Mouse (Mus musculus) left cerebral cortex, postnatal 14 days (tissue): Measurements from ENCODE around the gene Tor3a. TPM values are rescaled to one million over a fixed set of nuclear protein-coding genes. Genes with fewer than 3 reads are reported as not detected.
"Not testable (repeated sequence)": the region's sequence is repeated elsewhere in the genome, so short reads cannot be mapped to it uniquely, and the experiment has no call there.

ENCODE experiments used
- DNase-seq, 2 experiments: peaks; one replicate each; pipeline ENCODE4 v3.0.0; 2021 to 2022; ENCODE audit warnings: low spot score in 2 of 2, mixed read lengths in 1 of 2
- intact Hi-C: fragments of 180-260 bp; cut with DNase I; formaldehyde crosslinking; loops from one replicate; pipeline ENCODE4 v1.15.1; 2025
- total RNA-seq, 2 experiments: library from RNA; stranded (reverse); gene quantifications; 2 replicates each; pipeline ENCODE4 v1.2.3; 2021

Tor3a gene
- total RNA-seq, 2 experiments from 2014 or later, result 4.2 to 6.8 TPM

DNA sequence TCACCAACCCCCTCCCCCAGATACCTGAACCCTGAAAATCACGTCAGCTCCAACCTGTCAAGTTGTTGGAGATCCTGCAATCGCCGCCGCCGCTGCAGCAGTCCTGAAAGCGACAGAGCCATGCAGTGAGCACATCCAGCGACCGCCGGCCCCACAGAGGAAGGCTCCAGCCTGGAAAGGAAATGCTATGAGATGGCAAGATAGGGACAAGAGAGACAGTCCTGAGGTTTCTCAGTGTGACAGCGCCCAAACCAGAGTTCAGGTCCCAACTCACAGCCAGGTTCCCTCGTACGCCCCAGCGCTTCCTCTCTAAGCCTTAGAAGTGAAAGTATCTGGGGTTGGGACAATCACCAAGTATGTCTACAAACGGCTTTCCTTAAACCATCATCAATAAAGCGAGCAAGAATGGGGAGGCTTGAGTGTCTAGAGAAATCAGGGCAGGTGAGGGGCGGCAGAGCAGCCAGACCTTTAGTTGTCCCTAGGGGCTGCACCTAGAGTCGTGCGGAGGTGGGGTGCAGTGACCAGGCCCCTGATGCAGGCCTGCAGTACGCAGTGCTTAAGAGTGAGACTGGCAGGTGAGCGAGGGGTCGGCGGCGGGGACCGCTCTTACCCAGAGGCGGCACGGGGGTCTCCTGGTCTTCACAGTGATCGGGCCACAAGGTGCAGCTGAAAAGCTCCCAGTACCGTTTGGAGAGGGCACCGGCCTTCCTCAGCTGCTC, 521 bp downstream of the Tor3a start:
- DNase-seq, result no peak
- intact Hi-C loops, result no loop called here

GRCm38 (mm10) chr1:156672720-156673475, 1.3 kb downstream of the Tor3a start:
- intact Hi-C loops, result no loop called here

DNA sequence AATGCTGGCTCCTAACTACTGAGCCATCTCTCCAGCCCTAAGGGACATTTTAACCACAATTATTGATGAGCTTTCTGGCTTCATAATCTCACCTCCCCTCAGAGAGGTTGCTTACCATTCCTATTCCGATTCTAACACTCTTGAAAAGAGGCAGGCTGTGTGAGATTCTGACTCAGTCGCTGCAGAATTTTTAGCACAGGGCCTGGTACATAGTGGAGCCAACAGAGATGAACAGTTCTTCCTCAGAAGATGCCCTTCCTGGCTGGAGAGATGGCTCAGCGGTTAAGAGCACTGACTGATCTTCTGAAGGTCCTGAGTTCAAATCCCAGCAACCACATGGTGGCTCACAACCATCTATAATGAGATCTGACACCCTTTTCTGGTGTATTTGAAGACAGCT, 2.2 kb downstream of the Tor3a start:
- intact Hi-C loops, result no loop called here
- DNase-seq, result no peak

More at GRCm38 (mm10) chr1:156672720-156673475, 1.3 kb downstream of the Tor3a start:
- DNase-seq, result no peak

DNA sequence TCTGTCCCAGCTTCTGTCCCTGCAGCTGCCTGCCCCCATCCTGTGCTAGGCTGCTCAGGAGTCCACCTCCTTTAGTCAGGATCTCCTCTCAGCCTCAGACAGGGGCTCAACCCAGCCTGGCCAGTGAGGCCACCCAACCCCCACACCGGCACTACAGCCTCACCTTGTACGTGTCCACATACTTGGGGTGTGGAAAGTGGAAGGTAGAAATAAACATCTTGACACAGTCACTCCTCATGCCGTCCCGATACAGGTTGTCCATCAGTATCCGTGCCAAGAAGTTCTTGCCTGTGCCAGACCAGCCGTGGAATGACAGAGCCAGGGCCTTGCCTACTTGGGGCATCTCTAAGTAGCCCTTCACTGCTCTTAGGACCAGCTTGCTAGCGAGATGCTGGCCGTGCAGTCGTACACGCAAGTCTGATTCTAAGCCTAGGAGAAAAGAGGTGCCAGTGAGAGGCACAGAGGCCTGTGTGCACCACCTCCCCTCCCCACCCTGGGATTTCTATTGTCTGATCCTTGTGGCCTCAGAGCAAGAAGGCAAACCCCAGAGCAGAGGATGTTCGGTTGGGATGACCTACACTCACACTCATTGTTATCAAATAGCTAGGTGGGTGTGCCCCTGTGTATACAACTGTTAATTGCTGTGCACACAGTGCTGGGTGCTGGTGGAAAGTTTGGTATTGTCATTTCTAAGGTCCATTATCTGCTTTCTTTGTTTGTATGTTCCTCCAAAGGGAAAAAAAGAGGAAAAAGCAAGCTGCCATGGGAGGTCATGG, 4.8 kb downstream of the Tor3a start:
- DNase-seq, result no peak
- intact Hi-C loops, result no loop called here

GRCm38 (mm10) chr1:156668602-156669001, 5.6 kb downstream of the Tor3a start:
- no peak for DNase-seq
- intact Hi-C loops, result no loop called here

DNA sequence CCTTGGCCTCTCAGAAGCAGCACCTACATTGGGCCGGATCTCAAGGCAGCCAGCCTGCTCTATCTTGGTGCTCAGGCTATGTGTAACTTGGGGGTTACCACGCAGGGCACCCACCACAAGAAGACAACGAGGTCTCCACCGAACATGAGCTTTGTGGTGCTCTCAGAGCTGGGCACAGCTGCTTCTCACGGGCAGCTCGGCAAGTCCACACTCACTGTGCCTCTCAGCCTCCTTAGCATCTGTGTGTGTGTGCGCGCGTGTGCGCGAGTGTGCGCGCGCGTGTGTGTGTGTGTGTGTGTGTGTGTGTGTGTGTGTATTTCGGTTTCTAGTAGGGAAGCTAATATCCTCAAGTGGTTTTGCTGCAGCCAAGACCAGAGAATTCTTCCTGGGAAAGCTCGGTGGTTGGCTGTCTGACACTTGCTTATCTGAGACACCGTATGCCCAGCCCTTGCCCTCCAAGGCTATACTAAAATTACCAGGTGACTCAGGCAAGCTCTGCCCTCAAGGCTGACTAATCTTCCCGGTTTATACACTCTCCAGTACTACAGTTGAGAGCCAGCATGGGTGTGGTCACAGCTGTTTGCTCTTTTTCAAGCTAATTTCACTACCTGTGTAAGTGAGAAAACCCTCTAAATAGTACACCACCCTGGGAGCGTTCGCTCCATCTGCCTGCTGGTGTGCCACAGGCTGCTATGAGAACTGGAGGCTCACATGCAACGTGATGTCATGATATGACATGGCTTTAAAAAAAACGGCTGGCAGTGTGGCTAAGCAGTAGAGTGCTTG, 6.8 kb downstream of the Tor3a start:
- peak in 1 of 2 experiments; percentile 64 for DNase-seq
- intact Hi-C loops, result no loop called here

GRCm38 (mm10) chr1:156665777-156666176, 8.4 kb downstream of the Tor3a start:
- intact Hi-C loops, result no loop called here
- DNase-seq, result no peak

- DNase-seq, intact Hi-C loops: not testable (repeated sequence)
Observed at GRCm38 (mm10) chr1:156660660-156661236, 13.4 kb downstream of the Tor3a start.

DNA sequence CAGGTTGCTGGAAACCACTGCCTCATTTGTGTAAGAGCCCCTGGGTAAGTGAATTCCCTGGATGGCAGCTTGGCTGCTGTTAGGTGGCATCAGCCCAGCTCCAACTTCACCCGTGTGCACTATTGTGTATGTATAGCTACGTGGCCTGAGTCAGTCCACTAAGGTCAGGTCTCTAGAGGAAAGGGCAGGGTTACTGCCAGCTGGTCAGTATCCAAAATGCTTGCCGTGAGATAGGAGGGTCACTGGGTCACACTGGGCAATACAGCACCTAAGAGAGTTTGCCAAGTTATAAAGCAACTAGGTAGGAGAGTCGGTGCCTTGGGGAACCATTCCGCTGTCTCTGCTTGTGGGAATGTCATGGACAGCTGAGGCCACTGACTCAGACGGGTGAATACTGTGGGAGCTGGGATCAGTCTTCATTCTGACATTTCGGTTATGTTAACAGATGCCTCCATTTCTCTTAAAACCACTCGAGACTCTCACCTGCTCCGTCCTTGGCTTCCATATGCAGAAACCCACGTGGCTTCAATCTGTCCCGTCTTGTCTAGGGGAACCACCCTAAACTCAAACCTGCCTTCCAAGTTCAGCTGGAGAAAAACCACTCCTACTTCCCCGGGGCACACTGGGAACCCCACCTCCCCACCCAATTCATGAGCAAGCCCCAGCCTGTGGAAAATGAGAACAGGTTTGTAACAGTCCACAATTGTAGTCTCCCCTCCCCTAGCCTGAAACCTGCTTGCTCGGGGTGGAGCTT, 14.1 kb downstream of the Tor3a start:
- DNase-seq, result no peak
- intact Hi-C loops, result no loop called here

DNA sequence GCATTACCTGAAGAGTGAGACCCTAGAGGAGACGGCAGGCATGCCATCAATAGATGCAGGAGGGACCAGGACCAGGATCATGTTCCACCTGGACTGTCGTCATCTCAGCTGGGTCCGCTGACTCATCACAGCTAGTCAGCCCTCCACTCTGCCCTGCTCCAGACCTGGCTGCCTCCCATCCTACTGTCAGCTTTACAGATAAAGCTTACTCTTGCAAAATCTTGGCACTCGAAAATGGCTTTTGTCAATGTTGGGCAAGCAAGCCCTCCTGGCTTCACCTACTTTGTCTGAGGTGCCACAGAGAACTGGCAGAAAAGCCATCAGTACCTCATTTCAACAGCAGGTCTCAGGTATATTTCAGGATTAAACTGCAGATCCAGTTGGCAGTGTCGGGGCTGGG, 15.5 kb downstream of the Tor3a start:
- DNase-seq, result no peak
- intact Hi-C loops, result no loop called here

GRCm38 (mm10) chr1:156657523-156657922, 16.6 kb downstream of the Tor3a start:
- no peak for DNase-seq
- intact Hi-C loops, result no loop called here

DNA sequence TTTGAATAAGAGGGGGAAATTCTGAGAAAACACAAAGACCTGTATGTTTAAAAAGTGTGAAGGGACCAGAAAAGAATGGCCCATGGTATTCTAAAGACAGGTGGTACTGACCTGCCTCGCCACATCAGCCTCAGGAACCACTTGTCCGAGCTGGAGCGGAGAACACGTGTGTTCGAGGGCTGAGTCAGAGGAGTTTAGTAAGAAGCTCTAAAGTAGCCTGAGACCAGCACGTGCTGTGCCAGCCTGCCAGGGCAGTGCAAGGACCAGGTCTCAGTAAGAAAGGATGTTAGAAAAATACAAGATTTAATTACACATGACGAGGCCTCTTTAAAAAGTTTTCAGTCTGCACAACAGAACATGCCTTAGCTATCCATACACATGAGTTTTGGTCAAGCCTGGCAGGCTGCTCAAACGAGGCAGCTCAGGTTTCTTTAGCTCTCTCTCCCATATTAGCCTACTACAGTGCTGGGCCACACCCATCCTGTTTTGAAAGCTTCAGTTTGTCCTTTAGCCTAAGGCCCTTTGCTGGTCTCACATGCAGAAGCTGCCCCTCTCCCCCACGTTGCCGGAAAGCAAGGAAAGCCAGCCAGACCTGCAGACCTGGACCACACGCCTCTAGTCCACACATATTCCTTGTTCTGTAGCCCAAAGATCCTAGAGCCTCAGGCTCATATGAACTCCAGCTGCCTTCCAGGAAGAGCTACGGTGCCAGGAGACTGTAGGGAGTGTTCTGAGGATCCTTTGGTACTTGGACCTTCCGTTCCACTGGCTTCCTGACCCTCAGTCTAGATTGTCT, 19.2 kb downstream of the Tor3a start:
- intact Hi-C loops, result no loop called here

DNA sequence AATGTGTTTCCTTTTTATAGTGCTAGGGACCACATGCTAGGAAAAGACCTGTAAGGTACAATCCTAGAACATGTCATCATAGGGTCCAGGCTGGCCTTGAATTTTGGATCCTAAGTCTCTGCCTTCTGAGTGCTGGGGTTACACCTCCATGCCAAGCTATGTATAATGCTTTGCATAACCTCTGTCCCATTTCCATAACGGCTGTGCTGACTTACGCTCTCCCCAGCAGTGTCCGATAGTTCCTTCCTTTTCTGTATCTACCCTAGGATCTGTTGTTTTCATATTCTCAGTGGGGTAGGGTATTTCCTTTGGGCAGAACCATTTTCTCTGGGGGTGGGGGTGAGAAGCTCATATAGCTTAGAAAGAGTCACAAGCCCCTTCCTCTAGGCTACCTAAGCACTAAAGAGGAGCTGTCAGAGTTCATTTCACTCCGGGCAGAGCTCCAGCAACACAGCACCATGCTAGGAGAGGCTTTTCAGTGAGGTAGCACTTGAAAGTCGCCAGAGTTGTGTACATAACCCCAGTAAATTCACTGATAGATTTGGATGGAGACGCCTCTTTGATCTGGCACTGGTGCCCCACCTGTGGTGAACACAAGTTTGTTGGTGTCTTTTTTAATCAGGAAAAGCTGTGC, 21.9 kb downstream of the Tor3a start:
- intact Hi-C loops, result no loop called here
- DNase-seq, result no peak

More for the DNA sequence above, 19.2 kb downstream of the Tor3a start:
- DNase-seq, result no peak

- DNase-seq, result no peak
- intact Hi-C loops, result no loop called here
Observed at GRCm38 (mm10) chr1:156650631-156651030, 23.5 kb downstream of the Tor3a start.

- intact Hi-C loops, result no loop called here
- no peak for DNase-seq
Observed at GRCm38 (mm10) chr1:156648705-156649104, 25.5 kb downstream of the Tor3a start.

DNA sequence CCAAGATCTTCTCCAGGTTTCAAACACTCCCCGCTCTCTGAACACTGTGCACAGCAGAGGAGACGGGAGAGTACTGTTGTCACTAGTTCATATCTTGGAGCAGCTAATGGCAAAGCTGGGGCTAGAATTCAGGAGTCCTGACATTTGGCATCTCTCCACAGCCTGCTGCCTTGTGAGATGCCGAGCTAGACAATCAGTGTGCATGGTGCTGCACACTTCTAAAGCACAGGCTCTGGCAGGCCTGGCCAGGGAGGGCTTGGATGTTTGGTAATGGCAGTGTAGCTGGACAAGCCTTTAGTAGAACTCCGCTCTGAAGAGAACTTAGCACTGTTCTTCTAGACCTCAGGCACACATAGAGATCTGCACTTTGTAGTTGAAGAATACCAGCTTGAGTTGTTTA, 28.2 kb downstream of the Tor3a start:
- no peak for DNase-seq
- intact Hi-C loops, result no loop called here
